Comparison of ENCODE assay signal across 23 mouse cellular contexts in the genomic region with DNA sequence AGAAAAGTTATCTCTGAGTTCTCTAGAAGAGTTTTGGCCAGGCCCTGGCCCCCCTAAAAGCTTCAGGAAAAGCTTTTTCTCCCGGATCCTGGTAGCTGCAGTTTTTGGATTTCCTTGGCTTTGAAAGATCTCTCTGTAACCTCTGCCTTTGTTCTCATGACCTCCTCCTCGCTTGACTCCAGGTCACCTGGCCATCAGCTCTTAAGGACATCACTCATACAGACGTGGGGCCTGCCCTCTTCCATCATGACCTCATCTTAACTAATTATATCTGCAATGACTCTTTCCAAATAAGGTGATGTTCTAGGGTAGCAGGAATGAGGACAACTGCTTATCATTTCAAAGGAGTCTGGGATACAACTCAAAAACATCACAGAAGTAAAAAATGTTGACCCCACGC.
DNase-seq lines count a peak whose midpoint lies in the region; ATAC-seq and TF ChIP-seq lines count a peak whose summit lies in the region.
"Had no signal": no experiment of that assay in that cellular context is flagged by ENCODE, and none has a peak within 500 bp of the region (broad histone marks: within the 10 kb centered on the region; RNA-seq: fewer than 3 reads in every experiment).

No protein-coding gene starts in this region.

- H3K9me3 ChIP-seq in heart, postnatal 0 days (replicated peaks; ENCODE audit: control insufficient read depth, low read length), result no peaks in the 10 kb centered on the region
- H3K9me3 ChIP-seq: embryonic facial prominence, embryonic 12.5 days; midbrain, embryonic 10.5 days; midbrain, embryonic 15.5 days; neural tube, embryonic 15.5 days; stomach, embryonic 15.5 days had no signal

- no peak overlapping the region for H3K4me2 ChIP-seq in heart, postnatal 0 days (ENCODE audit: low read depth, low read length)
- H3K4me2 ChIP-seq: embryonic facial prominence, embryonic 12.5 days; lung, embryonic 14.5 days; midbrain, embryonic 15.5 days; neural tube, embryonic 15.5 days; stomach, embryonic 15.5 days had no signal

- TF ChIP-seq CTCF in heart, postnatal 0 days (IDR thresholded peaks at IDR 0.05; ENCODE audit: low read depth), result no peak

- H3K36me3 ChIP-seq in heart, postnatal 0 days (replicated peaks; ENCODE audit: control insufficient read depth, insufficient read depth, low read length), result no peaks in the 10 kb centered on the region
- H3K36me3 ChIP-seq: embryonic facial prominence, embryonic 12.5 days; midbrain, embryonic 10.5 days; midbrain, embryonic 15.5 days; neural tube, embryonic 15.5 days; stomach, embryonic 15.5 days had no signal

- no peaks in the 10 kb centered on the region for H3K27me3 ChIP-seq in heart, postnatal 0 days (ENCODE audit: control insufficient read depth, insufficient read depth, low read length)
- H3K27me3 ChIP-seq: embryonic facial prominence, embryonic 12.5 days; midbrain, embryonic 15.5 days; neural tube, embryonic 15.5 days; stomach, embryonic 15.5 days had no signal

- H3K4me3 ChIP-seq in heart, postnatal 0 days (ENCODE audit: low read depth, low read length), result no peak overlapping the region
- H3K4me3 ChIP-seq: embryonic facial prominence, embryonic 12.5 days; midbrain, embryonic 10.5 days; midbrain, embryonic 15.5 days; neural tube, embryonic 15.5 days; stomach, embryonic 15.5 days had no signal

- no peak for TF ChIP-seq EP300 in heart, postnatal 0 days (IDR thresholded peaks at IDR 0.05; ENCODE audit: low read depth)

- intact Hi-C loops in heart, postnatal 14 days (cut with DNase I), result no loop called here

- no peak overlapping the region for H3K27ac ChIP-seq in heart, postnatal 0 days (ENCODE audit: low read depth)
- H3K27ac ChIP-seq: embryonic facial prominence, embryonic 12.5 days; liver, embryonic 14.5 days; midbrain, embryonic 10.5 days; midbrain, embryonic 15.5 days; neural tube, embryonic 15.5 days; stomach, embryonic 15.5 days had no signal

- H3K4me1 ChIP-seq in heart, postnatal 0 days (ENCODE audit: control insufficient read depth, insufficient read depth), result 0 out of 2 replicates have a peak, but pooled peaks cover 4% of the 10 kb centered on the region
- H3K4me1 ChIP-seq: midbrain, embryonic 10.5 days; midbrain, embryonic 15.5 days; stomach, embryonic 15.5 days had no signal

- peak; percentile 14 for DNase-seq in adrenal gland, adult 8-10 months
- DNase-seq in adrenal gland, postnatal 4 days (ENCODE audit: low spot score in 2 of 2), result no peak
- DNase-seq in heart, postnatal 0 days (ENCODE audit: low spot score), result no peak
- DNase-seq in heart, postnatal 14 days, result no peak
- peak; percentile 52 for DNase-seq in kidney, adult 9 months
- DNase-seq in kidney, postnatal 25 days, result peak; percentile 28 to 69
- DNase-seq in cerebellum, adult 18-20 months, result no peak
- DNase-seq: cerebellum, adult 11-12 months; cerebellum, postnatal 10 days; gastrocnemius, postnatal 14 days; layer of hippocampus, adult 9-11 months; liver; lung, embryonic 14.5 days; retina, postnatal 1 day; right cerebral cortex, postnatal 14 days had no signal

- ATAC-seq in heart, postnatal 0 days (ENCODE audit: insufficient read depth, low read depth), result peak; percentile 77; the same call in 1 of the 2 replicates
- ATAC-seq: forebrain, embryonic 14.5 days; hindbrain, embryonic 16.5 days; midbrain, embryonic 15.5 days had no signal

- WGBS in heart, postnatal 0 days, result 35% methylated on average over 4 of the region's 4 CpGs

- H3K9ac ChIP-seq in heart, postnatal 0 days (replicated peaks; ENCODE audit: low read depth, low read length), result no peak overlapping the region
- H3K9ac ChIP-seq: embryonic facial prominence, embryonic 12.5 days; liver, embryonic 14.5 days; lung, embryonic 14.5 days; midbrain, embryonic 15.5 days; neural tube, embryonic 15.5 days; stomach, embryonic 15.5 days had no signal

Comparison
In these comparisons a context has a peak if more than half of its experiments do, and no peak if none do; other contexts are left out.
1. DNase-seq: peak in adrenal gland, adult 8-10 months (single experiment), kidney, adult 9 months (single experiment) and kidney, postnatal 25 days (2 of 2); none in adrenal gland, postnatal 4 days (0 of 2), heart, postnatal 0 days (single experiment), heart, postnatal 14 days (0 of 2) and cerebellum, adult 18-20 months (0 of 2).